Mouse (Mus musculus) ovary, adult 10 weeks (tissue): ENCODE data around the gene Txk. TPM values are rescaled to one million over a fixed set of nuclear protein-coding genes. Genes with fewer than 3 reads are reported as not detected.

Experiments used
- polyA plus RNA-seq: library from polyadenylated mRNA; stranded (reverse); fragments of 350-450 nt; fragmentation: Illumina TruSeq; extraction: RNeasy Lipid Tissue Mini Kit (QIAGEN cat#74804); gene quantifications from one replicate; pipeline ENCODE4 v1.2.3, GENCODE M21; 2014

The Txk gene
- polyA plus RNA-seq, result 1.3 TPM

GRCm38 (mm10) chr5:72752585-72752984, at the start of gene Txk:
TSS of gene Txk (minus strand) at chr5:72752777.

GRCm38 (mm10) chr5:72647418-72647907, 105.1 kb downstream of the Txk start, which contains the start of gene Nipal1:
TSS of gene Nipal1 (plus strand) at chr5:72647795.

Other genes starting within 250 kb of the Txk start
- gene Corin, start 248.3 kb downstream of the Txk start, polyA plus RNA-seq, result 2.7 TPM
- 56.3 TPM for gene Nfxl1, start 193.1 kb downstream of the Txk start, polyA plus RNA-seq
- gene Zar1, start 171.5 kb downstream of the Txk start, polyA plus RNA-seq, result 3.2 TPM
- 3.7 TPM for gene Gm5868, start 165.2 kb downstream of the Txk start, polyA plus RNA-seq
- gene Cnga1, start 108.5 kb downstream of the Txk start, polyA plus RNA-seq, result 2.6 TPM
- gene Nipal1, start 105.0 kb downstream of the Txk start, polyA plus RNA-seq, result 24.7 TPM
- 12.0 TPM for gene Tec, start 115.7 kb upstream of the Txk start, polyA plus RNA-seq
- gene Slain2, start 161.5 kb upstream of the Txk start, polyA plus RNA-seq, result 162 TPM
- gene Gm10135, start 221.9 kb upstream of the Txk start, polyA plus RNA-seq, result not detected